Mouse (Mus musculus) heart, embryonic 11.5 days (tissue): ENCODE measurements around the gene Ebpl. TPM values are rescaled to one million over a fixed set of nuclear protein-coding genes. Genes with fewer than 3 reads are reported as not detected.

Experiments
- ATAC-seq: fragments of 200-750 bp; cut with Nextera tagmentation; replicated peaks from 2 replicates; pipeline ENCODE4 v1.8.0; 2017; ENCODE audit warnings: moderate library complexity; ENCODE audit not compliant: insufficient number of reproducible peaks, low FRiP score, low TSS enrichment
- H3K27ac ChIP-seq: fragments of 300-500 bp; sonication (generic); 2 replicates; pipeline ENCODE4 v1.5.1; 2014; ENCODE audit warnings: mild to moderate bottlenecking, low read depth, low read length
- H3K27me3 ChIP-seq: fragments of 300-500 bp; sonication (generic); 2 replicates; pipeline ENCODE4 v1.6.1; 2014; ENCODE audit warnings: mild to moderate bottlenecking, low read length, mixed read lengths; ENCODE audit not compliant: control insufficient read depth, insufficient read depth
- H3K36me3 ChIP-seq: fragments of 300-500 bp; sonication (generic); 2 replicates; pipeline ENCODE4 v1.6.1; 2014; ENCODE audit warnings: mild to moderate bottlenecking, low read length, moderate library complexity, mixed read lengths; ENCODE audit not compliant: control insufficient read depth, insufficient read depth
- H3K4me1 ChIP-seq: fragments of 300-500 bp; sonication (generic); 2 replicates; pipeline ENCODE4 v1.6.1; 2014; ENCODE audit warnings: low read length; ENCODE audit not compliant: control insufficient read depth, insufficient read depth
- H3K4me2 ChIP-seq: fragments of 300-500 bp; sonication (generic); 2 replicates; pipeline ENCODE4 v1.6.1; 2014; ENCODE audit warnings: mild to moderate bottlenecking, moderate library complexity
- H3K4me3 ChIP-seq: fragments of 300-500 bp; sonication (generic); 2 replicates; pipeline ENCODE4 v1.5.1; 2014; ENCODE audit warnings: low read depth, low read length
- H3K9ac ChIP-seq: fragments of 300-500 bp; sonication (generic); 2 replicates; pipeline ENCODE4 v1.6.1; 2014; ENCODE audit warnings: mild to moderate bottlenecking, low read depth, low read length, moderate library complexity
- H3K9me3 ChIP-seq: fragments of 300-500 bp; sonication (generic); replicated peaks from 2 replicates; pipeline ENCODE4 v1.6.1; 2016; ENCODE audit warnings: low read length; ENCODE audit not compliant: control insufficient read depth
- WGBS: fragments of 180-500 bp; shearing (Covaris S2); extraction: QIAGEN DNeasy Blood & Tissue Kit; methylation state at CpG from one replicate; pipeline ENCODE4 v1.1.7; 2014; ENCODE audit not compliant: insufficient replicate concordance; 5-methylcytosine and 5-hydroxymethylcytosine counted together
- polyA plus RNA-seq: library from polyadenylated mRNA; unstranded; fragments of >200 nt; fragmentation: Nextera tagmentation; extraction: Ambion mirVana; gene quantifications from 2 replicates; pipeline ENCODE4 v1.2.1, GENCODE M21; 2014

Ebpl gene
- polyA plus RNA-seq, 1 experiment from 2014 or later = 7.5 TPM

DNA sequence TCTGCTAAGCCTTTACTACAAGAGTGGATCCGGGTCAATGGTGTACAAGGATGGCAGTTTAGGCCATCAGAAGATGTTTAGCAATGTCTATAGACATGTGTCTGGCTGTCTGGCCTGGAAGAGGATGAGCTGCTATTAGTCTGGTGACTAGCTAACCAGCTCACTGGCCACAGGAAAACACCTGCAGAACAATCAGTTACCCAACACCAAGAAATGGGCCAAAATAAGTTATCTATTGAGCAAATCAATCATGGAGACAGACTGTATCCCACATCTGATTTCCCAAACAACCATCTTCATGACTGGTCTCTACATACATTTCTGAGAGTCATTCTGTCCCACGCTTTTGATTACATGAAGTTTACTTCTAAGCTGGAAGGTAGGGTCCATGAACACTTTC is 3.5 kb upstream of the Ebpl start:
- no peak overlapping the region for H3K27ac ChIP-seq
- H3K4me1 ChIP-seq = no peaks in the 10 kb centered on the region
- H3K27me3 ChIP-seq = no peaks in the 10 kb centered on the region
- ATAC-seq = no peak
- H3K4me3 ChIP-seq = no peak overlapping the region
- WGBS = 93% methylated on average over 2 of the region's 2 CpGs
- H3K4me2 ChIP-seq = no peak overlapping the region
- H3K9ac ChIP-seq = no peak overlapping the region
- no peaks in the 10 kb centered on the region for H3K36me3 ChIP-seq
- no peaks in the 10 kb centered on the region for H3K9me3 ChIP-seq

DNA sequence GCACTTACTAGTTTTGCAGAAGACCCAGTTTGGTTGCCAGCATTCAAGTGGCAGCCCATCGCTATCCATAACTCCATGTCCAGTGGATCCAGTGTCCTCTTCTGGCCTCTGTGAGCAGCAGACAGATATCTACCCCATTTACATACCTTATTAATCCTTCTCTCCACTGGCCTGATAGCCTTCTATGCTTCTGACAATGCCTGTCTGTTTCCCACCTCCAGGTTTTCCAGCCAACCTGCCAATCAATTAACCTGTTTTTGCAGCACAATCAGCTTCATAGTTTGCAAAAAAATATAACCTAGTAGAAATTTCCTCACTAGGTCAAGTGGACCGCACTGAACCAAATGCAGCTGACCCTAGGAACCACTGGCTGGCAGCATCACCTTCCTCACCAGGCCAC is 2.0 kb upstream of the Ebpl start:
- no peak overlapping the region for H3K27ac ChIP-seq
- no peaks in the 10 kb centered on the region for H3K27me3 ChIP-seq
- no peaks in the 10 kb centered on the region for H3K36me3 ChIP-seq
- no peaks in the 10 kb centered on the region for H3K9me3 ChIP-seq
- WGBS = 83% methylated on average over 2 of the region's 2 CpGs
- H3K4me1 ChIP-seq = no peaks in the 10 kb centered on the region
- ATAC-seq = no peak
- H3K9ac ChIP-seq = no peak overlapping the region
- no peak overlapping the region for H3K4me3 ChIP-seq
- no peak overlapping the region for H3K4me2 ChIP-seq

DNA sequence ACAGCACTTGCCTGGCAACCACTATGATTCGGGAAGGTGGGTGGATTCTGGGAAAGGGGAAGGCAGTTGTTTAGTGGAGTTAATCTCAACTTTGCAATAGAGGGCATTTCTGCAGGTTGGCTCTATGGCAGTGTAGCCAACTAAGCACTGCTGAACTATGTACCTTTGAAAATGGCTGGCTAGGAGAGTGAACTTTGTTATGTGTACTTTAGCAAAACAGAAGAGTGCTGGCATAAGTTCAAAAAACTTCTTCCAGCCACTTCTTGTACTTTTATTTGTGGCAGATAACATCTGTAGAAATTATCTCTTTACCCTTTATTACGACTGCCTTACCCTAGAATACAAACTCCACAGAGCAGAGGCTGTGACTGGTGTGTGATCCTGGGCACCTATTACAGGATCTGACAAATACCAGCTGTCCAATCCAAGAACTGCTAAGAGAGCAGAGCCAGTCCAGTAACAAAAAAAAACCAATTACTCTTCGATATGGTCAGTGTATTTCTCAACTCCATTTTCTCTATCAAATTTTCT is 807 bp upstream of the Ebpl start:
- peak overlapping the region; percentile 67; the same call in 1 of the 2 replicates for H3K4me3 ChIP-seq
- H3K9ac ChIP-seq = no peak overlapping the region; the same call in 1 of the 2 replicates

DNA sequence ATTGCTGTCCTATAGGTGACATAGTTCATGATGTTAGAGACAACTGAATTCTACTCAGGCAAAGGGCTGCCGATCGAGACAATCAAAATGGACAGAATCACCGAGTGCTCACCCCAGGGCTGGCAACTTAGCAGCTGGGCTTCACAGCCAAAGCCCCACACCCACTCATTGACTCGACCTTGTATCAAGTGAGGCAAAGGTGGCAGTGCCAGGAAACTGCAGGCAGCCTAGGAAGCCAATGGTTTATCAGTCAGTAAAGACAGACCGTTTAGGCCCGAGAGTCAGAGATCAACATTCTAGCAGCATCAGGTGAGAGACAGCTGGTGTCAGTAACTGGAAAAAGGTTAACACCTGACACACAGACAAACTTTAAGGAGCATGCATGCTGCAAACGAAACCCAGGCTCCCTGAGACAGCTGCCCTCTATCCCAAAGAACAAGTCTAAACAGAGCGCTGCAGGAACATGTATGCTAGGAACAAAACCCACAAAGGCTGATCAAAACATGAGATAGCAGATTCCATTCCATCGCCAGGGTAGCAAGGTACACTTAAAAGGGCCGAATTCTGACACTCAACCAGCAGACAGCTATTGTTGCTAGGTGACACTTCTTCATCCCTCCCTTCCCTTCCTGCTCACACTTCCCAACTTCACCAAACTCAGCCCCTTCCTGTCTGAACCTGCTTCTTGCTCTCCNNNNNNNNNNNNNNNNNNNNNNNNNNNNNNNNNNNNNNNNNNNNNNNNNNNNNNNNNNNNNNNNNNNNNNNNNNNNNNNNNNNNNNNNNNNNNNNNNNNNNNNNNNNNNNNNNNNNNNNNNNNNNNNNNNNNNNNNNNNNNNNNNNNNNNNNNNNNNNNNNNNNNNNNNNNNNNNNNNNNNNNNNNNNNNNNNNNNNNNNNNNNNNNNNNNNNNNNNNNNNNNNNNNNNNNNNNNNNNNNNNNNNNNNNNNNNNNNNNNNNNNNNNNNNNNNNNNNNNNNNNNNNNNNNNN is 5.7 kb downstream of the Ebpl start:
- Histone ChIP-seq H3K36me3 (no peaks in the 10 kb centered on the region), H3K4me3 (no peak overlapping the region), H3K27me3 (no peaks in the 10 kb centered on the region), H3K9ac (no peak overlapping the region), H3K27ac (no peak overlapping the region), H3K4me2 (no peak overlapping the region), H3K4me1 (no peaks in the 10 kb centered on the region), H3K9me3 (no peaks in the 10 kb centered on the region)
- WGBS = 51% methylated on average over 10 of the region's 10 CpGs
- ATAC-seq = no peak

More for the DNA sequence above, 807 bp upstream of the Ebpl start:
- no peaks in the 10 kb centered on the region for H3K27me3 ChIP-seq
- ATAC-seq = no peak
- no peak overlapping the region for H3K27ac ChIP-seq
- H3K36me3 ChIP-seq = no peaks in the 10 kb centered on the region
- H3K4me2 ChIP-seq = peak overlapping the region; percentile 71
- no peaks in the 10 kb centered on the region for H3K4me1 ChIP-seq
- H3K9me3 ChIP-seq = no peaks in the 10 kb centered on the region
- WGBS = 58% methylated on average over 3 of the region's 3 CpGs

DNA sequence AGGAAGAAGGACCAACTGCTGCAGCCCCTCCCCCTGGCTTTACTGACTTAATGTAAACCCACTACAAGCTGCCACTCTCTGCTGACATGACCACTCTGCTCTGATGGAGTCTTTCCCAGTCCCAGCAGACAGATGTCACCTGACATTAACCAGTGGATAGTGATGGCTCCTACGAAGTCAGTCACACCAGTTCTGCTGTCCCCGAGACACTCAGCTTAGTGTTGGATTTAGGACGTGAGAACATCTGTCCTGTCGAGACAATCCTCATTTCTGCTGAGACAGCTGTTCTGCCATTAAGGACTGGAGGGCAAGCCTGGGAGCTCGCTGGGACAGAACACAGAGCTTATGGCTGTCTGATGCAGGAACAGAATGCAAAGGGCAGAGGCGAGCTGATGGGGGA is 9.4 kb downstream of the Ebpl start:
- Histone ChIP-seq H3K9ac (no peak overlapping the region), H3K9me3 (no peaks in the 10 kb centered on the region), H3K27ac (no peak overlapping the region), H3K4me3 (no peak overlapping the region), H3K4me1 (no peaks in the 10 kb centered on the region), H3K36me3 (no peaks in the 10 kb centered on the region), H3K4me2 (no peak overlapping the region), H3K27me3 (no peaks in the 10 kb centered on the region)
- no peak for ATAC-seq
- 47% methylated on average over 6 of the region's 6 CpGs for WGBS

DNA sequence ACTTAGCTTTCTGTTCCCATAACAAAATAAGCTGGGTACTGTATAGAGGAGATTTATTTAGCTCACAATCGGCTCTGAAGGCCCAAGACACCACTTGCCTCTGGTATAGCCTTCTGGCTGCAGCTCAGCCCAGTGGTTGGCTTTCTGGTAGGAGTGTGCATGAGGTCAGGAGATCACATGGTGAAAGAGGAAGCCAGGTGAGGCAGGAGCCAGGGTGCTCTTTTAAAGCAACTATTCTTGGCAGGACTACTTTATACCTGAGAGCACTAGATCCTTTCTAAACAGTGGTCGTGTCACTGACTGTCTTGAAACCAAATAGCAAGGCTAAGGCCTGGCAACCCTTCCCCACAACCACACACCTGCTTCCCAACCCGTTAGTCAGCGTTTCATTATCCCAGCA is 10.4 kb downstream of the Ebpl start:
- Histone ChIP-seq H3K27me3 (no peaks in the 10 kb centered on the region), H3K36me3 (no peaks in the 10 kb centered on the region), H3K4me1 (no peaks in the 10 kb centered on the region), H3K4me3 (no peak overlapping the region), H3K4me2 (no peak overlapping the region), H3K9ac (no peak overlapping the region), H3K27ac (no peak overlapping the region), H3K9me3 (no peaks in the 10 kb centered on the region)
- ATAC-seq = no peak
- 78% methylated on average over 4 of the region's 4 CpGs for WGBS

DNA sequence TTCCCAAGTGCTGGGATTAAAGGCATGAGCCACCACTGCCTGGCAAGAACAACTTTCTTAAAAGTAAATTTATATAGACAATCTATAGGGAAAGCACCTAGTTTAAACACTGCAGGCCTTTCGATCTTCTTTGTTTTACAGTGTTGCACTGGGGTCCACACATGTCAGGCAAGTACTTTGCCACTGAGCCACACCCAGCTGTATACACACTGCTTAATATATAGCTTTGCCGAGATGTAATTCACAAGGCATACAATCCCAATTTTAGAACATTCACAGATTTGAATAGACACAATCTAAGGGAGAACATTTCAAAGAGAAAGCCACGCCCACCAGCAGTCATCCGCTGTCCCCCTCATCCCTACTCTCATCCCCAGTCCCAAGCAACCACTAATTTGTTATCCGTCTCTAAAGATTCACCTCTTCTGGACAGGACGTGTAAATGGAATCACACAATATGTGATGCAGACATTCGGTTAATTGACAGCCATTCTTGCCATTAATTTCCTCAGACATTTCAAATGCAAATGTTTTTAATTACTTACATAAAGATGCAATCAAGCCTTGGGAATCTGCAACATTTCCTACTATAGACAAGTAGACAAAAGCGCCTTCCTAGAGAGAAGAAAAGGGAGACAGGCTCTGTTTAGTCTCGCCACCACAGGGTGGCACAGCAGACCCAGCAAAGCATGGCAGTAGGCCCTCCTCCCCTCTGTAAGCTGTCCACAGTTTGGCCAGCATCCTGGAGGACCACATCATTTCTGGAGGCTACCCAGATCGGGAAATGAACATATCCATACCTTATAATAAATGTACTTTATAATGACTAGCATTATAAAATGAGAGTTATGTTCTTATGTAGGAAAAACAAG is 13.2 kb downstream of the Ebpl start:
- H3K4me1 ChIP-seq = no peaks in the 10 kb centered on the region
- no peaks in the 10 kb centered on the region for H3K9me3 ChIP-seq
- ATAC-seq = no peak
- H3K36me3 ChIP-seq = no peaks in the 10 kb centered on the region
- no peak overlapping the region for H3K27ac ChIP-seq
- H3K4me2 ChIP-seq = no peak overlapping the region
- no peaks in the 10 kb centered on the region for H3K27me3 ChIP-seq
- H3K4me3 ChIP-seq = no peak overlapping the region
- H3K9ac ChIP-seq = no peak overlapping the region
- WGBS = 79% methylated on average over 10 of the region's 10 CpGs

DNA sequence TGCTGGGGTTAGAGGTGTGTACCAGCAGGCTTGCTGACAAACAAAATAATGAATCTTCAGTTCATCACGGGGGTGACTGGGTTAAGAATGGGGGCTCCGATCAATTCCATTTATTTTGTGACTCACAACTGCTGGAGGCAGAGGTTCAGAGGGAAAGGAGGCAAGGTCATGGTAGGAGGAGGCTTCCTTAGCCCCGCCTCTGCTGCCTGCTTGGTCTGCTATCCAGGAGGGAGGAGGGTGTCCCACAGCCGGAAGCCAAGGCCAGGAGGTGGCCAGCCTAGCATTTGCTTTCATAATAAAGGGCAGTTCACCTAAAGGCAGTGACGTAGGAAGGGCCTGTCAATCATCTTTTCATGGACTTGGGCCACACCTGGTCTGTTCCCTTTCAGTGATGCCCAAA is 15.6 kb downstream of the Ebpl start:
- 73% methylated on average over 5 of the region's 5 CpGs for WGBS
- Histone ChIP-seq H3K4me3 (no peak overlapping the region), H3K4me1 (no peaks in the 10 kb centered on the region), H3K9ac (no peak overlapping the region), H3K27ac (no peak overlapping the region), H3K36me3 (no peaks in the 10 kb centered on the region), H3K27me3 (no peaks in the 10 kb centered on the region), H3K9me3 (no peaks in the 10 kb centered on the region), H3K4me2 (no peak overlapping the region)
- no peak for ATAC-seq
